Mouse (Mus musculus): ENCODE measurements around the gene Nptxr. TPM values are rescaled to one million over a fixed set of nuclear protein-coding genes. Genes with fewer than 3 reads are reported as not detected.

Nptxr gene
- polyA plus RNA-seq, 2 experiments = 2.6 to 9.3 TPM

DNA sequence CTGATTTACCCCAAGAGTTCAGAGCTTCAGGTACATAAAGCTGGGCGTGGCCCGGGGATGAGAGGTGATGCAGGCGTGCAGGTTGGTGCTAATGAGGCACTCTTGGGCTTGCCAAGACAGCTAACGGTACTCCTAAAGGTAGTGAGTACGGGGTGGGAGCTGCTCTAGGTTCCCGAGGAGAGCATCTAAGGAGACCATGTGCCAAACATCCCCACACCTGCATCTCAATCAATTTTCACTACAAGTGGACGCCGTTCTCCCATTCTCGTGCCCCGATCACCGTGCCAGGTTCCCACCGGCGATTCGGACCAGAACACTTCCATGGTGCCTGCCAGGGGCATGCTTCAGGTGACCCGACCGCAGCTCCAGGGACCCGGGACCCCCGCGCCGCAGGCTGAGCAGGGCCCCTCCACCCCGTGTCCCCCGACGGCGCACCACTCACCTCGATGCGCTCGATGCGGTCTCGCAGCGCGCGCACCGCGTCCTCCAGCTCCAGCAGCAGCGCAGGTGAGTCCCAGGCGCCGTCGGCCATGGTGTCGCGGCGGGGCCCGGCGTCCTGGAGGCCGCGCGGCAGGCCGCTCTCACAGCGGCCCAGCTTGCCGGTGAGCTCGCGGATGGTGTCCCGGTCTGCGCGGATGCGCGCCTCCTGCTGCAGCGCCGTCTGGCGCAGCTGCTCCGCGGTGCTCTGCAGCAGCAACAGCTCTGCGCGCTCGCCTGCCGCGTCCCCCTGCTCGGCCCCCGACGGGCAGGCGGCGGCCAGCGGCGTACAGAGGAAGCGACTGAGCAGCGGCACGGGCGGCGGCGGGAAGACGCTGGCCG is 824 bp downstream of the Nptxr start:
- ATAC-seq (ENCODE audit: low FRiP score, low read depth) = peak; percentile 31; the same call in 1 of the 2 replicates
- peak overlapping the region; percentile 59 for H3K4me3 ChIP-seq (replicated peaks; ENCODE audit: low read length)
- no peak for DNase-seq (ENCODE audit: low spot score)
- peak overlapping the region; percentile 60 for H3K9ac ChIP-seq (ENCODE audit: low read depth, low read length, severe bottlenecking)
- peak overlapping the region; percentile 81 for H3K4me2 ChIP-seq (replicated peaks; ENCODE audit: low read depth, low read length, severe bottlenecking)
- TF ChIP-seq POLR2A (IDR thresholded peaks at IDR 0.05; ENCODE audit: borderline replicate concordance, extremely low read depth, insufficient read depth, insufficient read length) = no peak
- H3K27ac ChIP-seq (replicated peaks; ENCODE audit: low read depth, low read length) = no peak overlapping the region
- no peaks in the 10 kb centered on the region for H3K36me3 ChIP-seq (ENCODE audit: control insufficient read depth, insufficient read depth, low read length)
- no peaks in the 10 kb centered on the region for H3K9me3 ChIP-seq (ENCODE audit: control insufficient read depth, low read length)
- H3K4me1 ChIP-seq (ENCODE audit: control insufficient read depth, insufficient read depth, low read length) = 0 out of 2 replicates have a peak, but pooled peaks cover 2% of the 10 kb centered on the region
- H3K27me3 ChIP-seq (ENCODE audit: control insufficient read depth, insufficient read depth, low read length) = peaks cover 71% of the 10 kb centered on the region
- WGBS = 6% methylated on average over 62 of the region's 81 CpGs

DNA sequence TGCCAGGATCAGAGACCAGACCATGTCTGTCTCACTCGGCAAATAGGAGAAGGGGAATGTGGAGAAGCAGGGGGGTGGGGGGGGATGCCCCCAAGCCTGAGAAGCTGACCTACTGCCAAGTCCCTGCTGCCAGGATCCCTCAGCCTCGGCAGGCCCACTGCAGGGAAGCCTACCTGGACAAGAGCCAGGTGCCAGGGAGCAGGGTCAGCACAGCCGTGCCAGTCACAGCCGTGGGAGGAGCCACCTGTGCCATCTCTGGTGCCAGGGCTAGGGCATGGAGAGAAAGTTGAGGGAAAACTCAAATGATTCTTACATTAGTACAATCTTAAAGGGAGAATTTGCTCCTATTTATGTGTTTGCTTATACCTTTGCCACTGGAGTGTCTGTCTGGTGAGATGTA is 2.3 kb downstream of the Nptxr start:
- Histone ChIP-seq H3K4me2 (replicated peaks; ENCODE audit: low read depth, low read length, severe bottlenecking) (no peak overlapping the region), H3K36me3 (ENCODE audit: control insufficient read depth, insufficient read depth, low read length) (no peaks in the 10 kb centered on the region), H3K9me3 (ENCODE audit: control insufficient read depth, low read length) (no peaks in the 10 kb centered on the region), H3K4me1 (ENCODE audit: control insufficient read depth, insufficient read depth, low read length) (0 out of 2 replicates have a peak, but pooled peaks cover 2% of the 10 kb centered on the region), H3K4me3 (replicated peaks; ENCODE audit: low read length) (no peak overlapping the region), H3K27ac (replicated peaks; ENCODE audit: low read depth, low read length) (no peak overlapping the region), H3K27me3 (ENCODE audit: control insufficient read depth, insufficient read depth, low read length) (peaks cover 62% of the 10 kb centered on the region), H3K9ac (ENCODE audit: low read depth, low read length, severe bottlenecking) (no peak overlapping the region)
- WGBS = 49% methylated on average over 4 of the region's 4 CpGs
- DNase-seq (ENCODE audit: low spot score) (no peak), ATAC-seq (ENCODE audit: low FRiP score, low read depth) (no peak)
- no peak for TF ChIP-seq POLR2A (IDR thresholded peaks at IDR 0.05; ENCODE audit: borderline replicate concordance, extremely low read depth, insufficient read depth, insufficient read length)

DNA sequence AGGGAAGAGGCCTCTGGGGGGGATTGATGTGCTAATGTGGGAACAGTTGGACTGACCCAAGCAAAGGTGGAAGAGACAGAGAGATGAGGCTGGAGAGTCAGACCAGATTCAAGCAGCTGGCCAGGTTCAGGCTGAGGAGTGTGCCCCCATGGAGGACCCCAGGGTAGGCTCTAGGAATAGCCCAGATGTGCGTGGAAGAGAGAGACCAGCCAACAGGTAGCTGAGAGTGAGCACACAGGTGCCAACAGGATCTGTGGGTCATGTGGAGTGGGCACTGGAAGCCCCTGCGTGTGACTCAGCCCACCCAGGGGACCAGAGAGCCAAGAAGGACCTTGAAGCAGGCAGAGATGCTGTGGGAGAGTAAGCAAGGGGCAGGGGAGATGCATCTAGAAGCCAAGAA is 2.9 kb downstream of the Nptxr start:
- DNase-seq (ENCODE audit: low spot score) (no peak), ATAC-seq (ENCODE audit: low FRiP score, low read depth) (no peak)
- Histone ChIP-seq H3K4me3 (replicated peaks; ENCODE audit: low read length) (no peak overlapping the region), H3K9me3 (ENCODE audit: control insufficient read depth, low read length) (no peaks in the 10 kb centered on the region), H3K27me3 (ENCODE audit: control insufficient read depth, insufficient read depth, low read length) (peaks cover 56% of the 10 kb centered on the region), H3K9ac (ENCODE audit: low read depth, low read length, severe bottlenecking) (no peak overlapping the region), H3K27ac (replicated peaks; ENCODE audit: low read depth, low read length) (no peak overlapping the region), H3K36me3 (ENCODE audit: control insufficient read depth, insufficient read depth, low read length) (no peaks in the 10 kb centered on the region), H3K4me2 (replicated peaks; ENCODE audit: low read depth, low read length, severe bottlenecking) (no peak overlapping the region), H3K4me1 (ENCODE audit: control insufficient read depth, insufficient read depth, low read length) (0 out of 2 replicates have a peak, but pooled peaks cover 2% of the 10 kb centered on the region)
- no peak for TF ChIP-seq POLR2A (IDR thresholded peaks at IDR 0.05; ENCODE audit: borderline replicate concordance, extremely low read depth, insufficient read depth, insufficient read length)
- WGBS = 73% methylated on average over 2 of the region's 2 CpGs

DNA sequence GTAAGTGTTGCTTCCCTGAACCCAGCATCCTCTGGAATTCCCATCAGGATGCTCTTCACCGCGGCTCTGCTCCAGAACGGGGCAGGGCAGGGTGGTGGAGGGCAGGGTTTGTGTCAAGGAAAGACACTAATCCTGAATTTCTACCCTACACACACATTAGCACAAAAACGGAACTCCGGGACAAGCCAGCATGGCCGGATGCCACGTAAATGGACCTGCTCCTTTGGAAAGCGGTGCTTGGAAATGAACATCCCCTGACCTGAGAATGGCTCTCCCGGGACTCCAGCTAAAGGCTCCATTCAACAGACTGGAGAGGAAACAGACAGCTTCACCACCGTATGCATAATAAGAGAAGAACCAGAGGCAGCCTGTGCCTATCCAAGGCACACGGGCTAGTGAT is 3.9 kb downstream of the Nptxr start:
- Histone ChIP-seq H3K4me3 (replicated peaks; ENCODE audit: low read length) (no peak overlapping the region), H3K9me3 (ENCODE audit: control insufficient read depth, low read length) (no peaks in the 10 kb centered on the region), H3K4me1 (ENCODE audit: control insufficient read depth, insufficient read depth, low read length) (0 out of 2 replicates have a peak, but pooled peaks cover 2% of the 10 kb centered on the region), H3K27ac (replicated peaks; ENCODE audit: low read depth, low read length) (no peak overlapping the region), H3K27me3 (ENCODE audit: control insufficient read depth, insufficient read depth, low read length) (peaks cover 46% of the 10 kb centered on the region), H3K4me2 (replicated peaks; ENCODE audit: low read depth, low read length, severe bottlenecking) (no peak overlapping the region), H3K36me3 (ENCODE audit: control insufficient read depth, insufficient read depth, low read length) (no peaks in the 10 kb centered on the region), H3K9ac (ENCODE audit: low read depth, low read length, severe bottlenecking) (no peak overlapping the region)
- DNase-seq (ENCODE audit: low spot score) = no peak
- no peak for ATAC-seq (ENCODE audit: low FRiP score, low read depth)
- TF ChIP-seq POLR2A (IDR thresholded peaks at IDR 0.05; ENCODE audit: borderline replicate concordance, extremely low read depth, insufficient read depth, insufficient read length) = no peak
- WGBS = 55% methylated on average over 11 of the region's 11 CpGs

DNA sequence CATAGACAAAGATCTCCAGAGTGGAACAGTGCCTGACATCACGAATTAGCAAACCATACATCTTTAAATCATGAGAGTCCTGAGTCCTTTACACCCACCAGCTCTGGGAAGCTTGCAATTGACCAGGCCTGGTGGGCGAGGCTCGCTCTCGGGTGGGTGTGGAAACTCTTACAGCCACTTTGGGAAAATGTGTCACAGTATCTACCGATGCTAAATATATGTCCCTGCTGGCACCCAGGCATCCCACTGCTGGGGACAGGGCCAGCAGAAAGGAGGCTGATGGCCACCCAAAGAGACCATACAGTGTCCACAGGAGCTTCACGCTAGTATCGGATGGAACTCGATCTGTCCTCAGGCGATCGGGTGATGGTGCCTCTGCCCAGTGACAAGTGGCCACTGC is 6.0 kb downstream of the Nptxr start:
- Histone ChIP-seq H3K36me3 (ENCODE audit: control insufficient read depth, insufficient read depth, low read length) (no peaks in the 10 kb centered on the region), H3K4me1 (ENCODE audit: control insufficient read depth, insufficient read depth, low read length) (no peaks in the 10 kb centered on the region), H3K27ac (replicated peaks; ENCODE audit: low read depth, low read length) (no peak overlapping the region), H3K4me2 (replicated peaks; ENCODE audit: low read depth, low read length, severe bottlenecking) (no peak overlapping the region), H3K9ac (ENCODE audit: low read depth, low read length, severe bottlenecking) (no peak overlapping the region), H3K27me3 (ENCODE audit: control insufficient read depth, insufficient read depth, low read length) (peaks cover 25% of the 10 kb centered on the region), H3K9me3 (ENCODE audit: control insufficient read depth, low read length) (no peaks in the 10 kb centered on the region), H3K4me3 (replicated peaks; ENCODE audit: low read length) (no peak overlapping the region)
- ATAC-seq (ENCODE audit: low FRiP score, low read depth) = no peak
- 87% methylated on average over 10 of the region's 10 CpGs for WGBS
- DNase-seq (ENCODE audit: low spot score) = no peak
- TF ChIP-seq POLR2A (IDR thresholded peaks at IDR 0.05; ENCODE audit: borderline replicate concordance, extremely low read depth, insufficient read depth, insufficient read length) = no peak
